Mouse (Mus musculus) spleen, adult 10 weeks (tissue): ENCODE results near the gene Sox14. TPM values are rescaled to one million over a fixed set of nuclear protein-coding genes. Genes with fewer than 3 reads are reported as not detected.

Experiments
- polyA plus RNA-seq: library from polyadenylated mRNA; stranded (reverse); fragments of 350-450 nt; fragmentation: Illumina TruSeq; extraction: RNeasy Lipid Tissue Mini Kit (QIAGEN cat#74804); gene quantifications from one replicate; pipeline ENCODE4 v1.2.3, GENCODE M21; 2015; ENCODE audit warnings: low replicate concordance; ENCODE audit not compliant: insufficient read depth

Sox14 gene
- not detected for polyA plus RNA-seq

GRCm38 (mm10) chr9:99875618-99876372, at the start of gene Sox14:
Sox14 (minus strand) TSS chr9:99876170.

Other genes starting within 250 kb of the Sox14 start
- 2.5 TPM for gene Dzip1l, start 246.7 kb downstream of the Sox14 start, polyA plus RNA-seq
- gene Cldn18, start 158.9 kb downstream of the Sox14 start, polyA plus RNA-seq: not detected